Mouse (Mus musculus) forebrain, embryonic 10.5 days (tissue): ENCODE data around the gene Prkab1. TPM values are rescaled to one million over a fixed set of nuclear protein-coding genes. Genes with fewer than 3 reads are reported as not detected.
A peak's percentile ranks its signal among the peaks of the same experiment; 100 is the strongest.

ENCODE experiments used
- DNase-seq: peaks from one replicate; pipeline ENCODE4 v3.0.0-alpha.2; 2017; ENCODE audit warnings: low spot score; ENCODE audit errors: extremely low spot score
- H3K27ac ChIP-seq: fragments of 300-500 bp; sonication (generic); 2 replicates; pipeline ENCODE4 v1.5.1; 2016; ENCODE audit warnings: mild to moderate bottlenecking
- H3K27me3 ChIP-seq: fragments of 300-500 bp; sonication (generic); 2 replicates; pipeline ENCODE4 v1.6.1; 2016; ENCODE audit warnings: mild to moderate bottlenecking; ENCODE audit not compliant: poor library complexity, severe bottlenecking
- H3K36me3 ChIP-seq: fragments of 300-500 bp; sonication (generic); replicated peaks from 2 replicates; pipeline ENCODE4 v1.6.1; 2016; ENCODE audit warnings: mild to moderate bottlenecking, moderate library complexity
- H3K4me1 ChIP-seq: fragments of 300-500 bp; sonication (generic); 2 replicates; pipeline ENCODE4 v1.6.1; 2016
- H3K4me3 ChIP-seq: fragments of 300-500 bp; sonication (generic); 2 replicates; pipeline ENCODE4 v1.5.1; 2016; ENCODE audit warnings: mild to moderate bottlenecking, moderate library complexity
- H3K9me3 ChIP-seq: fragments of 300-500 bp; sonication (generic); 2 replicates; pipeline ENCODE4 v1.6.1; 2016; ENCODE audit warnings: mild to moderate bottlenecking, moderate library complexity
- WGBS: fragments of 180-500 bp; shearing (Covaris S2); methylation state at CpG from one replicate; pipeline ENCODE4 v1.1.7; 2016; 5-methylcytosine and 5-hydroxymethylcytosine counted together
- polyA plus RNA-seq: library from polyadenylated mRNA; unstranded; fragments of >200 nt; fragmentation: Nextera tagmentation; extraction: Ambion mirVana; gene quantifications from 2 replicates; pipeline ENCODE4 v1.2.1, GENCODE M21; 2016

The Prkab1 gene
- polyA plus RNA-seq, 1 experiment from 2014 or later: 77.5 TPM

DNA sequence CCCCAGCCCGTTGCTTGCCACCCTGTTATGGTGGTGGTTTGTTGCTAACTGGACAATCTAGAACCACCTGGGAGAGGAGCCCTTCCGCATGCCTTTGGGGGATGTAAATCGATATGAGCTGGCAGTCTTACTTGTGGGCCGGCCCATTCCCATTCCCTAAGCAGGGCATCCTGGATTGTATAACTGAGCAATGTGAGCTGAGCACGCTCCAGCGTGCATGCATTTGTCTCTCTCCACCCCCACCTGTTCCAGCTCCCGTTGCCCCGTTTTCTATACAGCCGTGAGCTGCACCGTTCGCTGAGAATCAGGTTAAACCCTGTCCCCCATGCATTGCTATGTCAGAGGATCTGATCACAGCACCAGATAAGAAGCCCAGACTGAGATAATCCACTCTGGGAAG lies 32.6 kb downstream of the Prkab1 start:
- Histone ChIP-seq H3K4me3 (no peak overlapping the region), H3K27ac (no peak overlapping the region), H3K9me3 (peaks cover 12% of the 10 kb centered on the region), H3K27me3 (no peaks in the 10 kb centered on the region), H3K36me3 (peaks cover 97% of the 10 kb centered on the region), H3K4me1 (no peaks in the 10 kb centered on the region)
- no peak for DNase-seq
- 93% methylated on average over 11 of the region's 11 CpGs for WGBS

DNA sequence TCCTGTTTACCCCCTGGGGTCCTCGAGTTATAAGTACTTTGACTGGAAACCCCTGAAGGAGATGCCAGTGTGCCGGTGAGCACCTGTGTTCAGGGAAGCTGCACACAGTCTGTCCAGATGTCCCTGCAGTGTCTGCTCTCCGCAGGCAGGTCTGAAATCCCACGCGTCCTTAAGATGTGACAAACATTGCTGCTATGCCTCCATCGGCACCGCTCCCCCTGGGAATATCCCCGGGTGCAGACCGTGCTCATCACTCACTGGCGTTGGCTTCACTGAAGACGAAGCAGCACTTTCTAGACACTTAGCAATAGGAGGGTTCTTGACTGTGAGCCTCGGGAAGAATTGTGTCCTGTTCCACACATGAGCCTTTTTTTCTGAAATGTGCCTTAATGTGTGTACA lies 37.0 kb downstream of the Prkab1 start:
- DNase-seq: no peak
- no peak overlapping the region for H3K4me3 ChIP-seq
- WGBS: 93% methylated on average over 12 of the region's 12 CpGs
- H3K9me3 ChIP-seq: peaks cover 12% of the 10 kb centered on the region
- H3K4me1 ChIP-seq: no peaks in the 10 kb centered on the region
- peaks cover 100% of the 10 kb centered on the region for H3K36me3 ChIP-seq
- no peak overlapping the region for H3K27ac ChIP-seq
- no peaks in the 10 kb centered on the region for H3K27me3 ChIP-seq

DNA sequence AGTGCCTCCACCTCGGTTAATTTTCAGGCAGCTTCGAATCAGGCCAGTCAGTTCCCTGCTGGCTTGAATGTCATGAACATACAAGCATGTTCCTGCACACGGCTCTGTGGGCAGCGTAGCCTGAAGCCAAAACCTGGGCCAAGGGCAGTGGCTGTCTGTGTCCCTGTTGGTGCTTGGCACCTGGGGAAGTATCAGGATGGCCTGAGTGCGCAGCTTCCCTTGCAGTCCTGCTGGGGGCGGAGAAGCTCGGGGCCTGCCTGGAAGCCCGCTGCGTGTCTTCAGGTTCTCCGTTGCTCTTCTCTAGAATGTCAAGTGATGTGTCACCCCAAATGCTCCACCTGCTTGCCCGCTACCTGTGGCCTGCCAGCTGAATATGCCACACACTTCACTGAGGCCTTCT lies 39.2 kb downstream of the Prkab1 start:
- peaks cover 98% of the 10 kb centered on the region for H3K36me3 ChIP-seq
- H3K4me1 ChIP-seq: no peaks in the 10 kb centered on the region
- no peak overlapping the region for H3K4me3 ChIP-seq
- WGBS: 95% methylated on average over 11 of the region's 11 CpGs
- no peak for DNase-seq
- H3K27me3 ChIP-seq: no peaks in the 10 kb centered on the region
- H3K27ac ChIP-seq: no peak overlapping the region
- no peaks in the 10 kb centered on the region; the same call in 1 of the 2 replicates for H3K9me3 ChIP-seq

DNA sequence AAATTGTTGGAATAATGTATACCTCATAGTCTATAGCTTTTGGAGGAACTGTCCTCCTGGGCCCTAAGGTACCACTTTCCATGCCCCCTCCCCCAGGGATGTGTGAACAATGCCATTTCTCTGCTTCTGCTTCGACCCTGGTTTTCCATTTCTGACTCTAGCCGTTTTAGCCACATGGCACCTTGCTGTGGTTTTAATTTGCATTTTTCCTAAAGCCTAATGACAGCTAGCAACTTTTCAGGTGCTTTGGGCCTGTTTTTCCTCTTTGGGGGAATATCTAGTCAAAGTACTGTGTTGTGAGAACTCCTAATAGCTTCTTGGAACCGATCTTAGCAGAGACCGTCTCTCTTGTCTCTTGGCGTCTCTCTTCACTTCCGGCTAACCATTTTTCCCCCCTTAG lies 39.9 kb downstream of the Prkab1 start:
- no peak overlapping the region for H3K4me3 ChIP-seq
- no peaks in the 10 kb centered on the region for H3K27me3 ChIP-seq
- no peak overlapping the region for H3K27ac ChIP-seq
- no peaks in the 10 kb centered on the region for H3K4me1 ChIP-seq
- WGBS: 92% methylated on average over 6 of the region's 6 CpGs
- no peak for DNase-seq
- H3K9me3 ChIP-seq: no peaks in the 10 kb centered on the region
- H3K36me3 ChIP-seq: peaks cover 98% of the 10 kb centered on the region

DNA sequence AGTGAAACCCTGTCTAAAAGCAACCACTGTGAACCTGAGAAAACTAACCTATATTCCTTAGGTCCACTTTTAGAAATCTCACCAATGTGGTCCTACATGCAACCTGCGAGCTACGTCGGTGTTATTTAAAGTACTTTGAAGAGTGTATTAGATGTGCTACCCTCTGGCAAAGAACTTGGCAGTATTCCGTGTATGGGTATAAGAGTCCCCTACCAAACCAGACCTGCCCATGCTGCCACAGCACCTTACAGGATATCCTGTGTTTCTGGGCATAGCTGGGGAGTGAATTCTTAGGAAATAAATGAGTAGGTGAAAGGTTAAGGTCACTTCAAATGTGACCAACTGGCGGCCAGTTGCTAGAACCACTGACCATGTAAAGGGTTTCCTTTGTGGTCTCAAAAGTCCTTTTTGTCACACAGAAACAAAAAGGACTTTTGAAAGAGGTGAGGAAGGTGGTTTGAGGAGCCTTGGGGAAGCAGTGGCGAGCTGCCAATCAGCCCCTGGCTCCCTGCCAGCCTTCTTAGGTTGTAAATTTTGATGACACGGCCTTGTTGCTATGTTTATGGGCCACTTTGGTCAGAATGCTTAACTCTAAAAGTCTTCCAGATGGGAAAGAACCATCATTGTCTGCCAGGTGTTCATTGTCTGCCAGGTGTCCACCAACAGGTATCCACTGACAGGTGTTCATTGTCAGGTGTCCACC lies 41.5 kb downstream of the Prkab1 start:
- H3K27ac ChIP-seq: no peak overlapping the region
- H3K27me3 ChIP-seq: no peaks in the 10 kb centered on the region
- peaks cover 6% of the 10 kb centered on the region for H3K4me1 ChIP-seq
- no peak overlapping the region for H3K4me3 ChIP-seq
- no peak for DNase-seq
- H3K9me3 ChIP-seq: no peaks in the 10 kb centered on the region
- H3K36me3 ChIP-seq: peaks cover 97% of the 10 kb centered on the region
- WGBS: 92% methylated on average over 7 of the region's 7 CpGs

DNA sequence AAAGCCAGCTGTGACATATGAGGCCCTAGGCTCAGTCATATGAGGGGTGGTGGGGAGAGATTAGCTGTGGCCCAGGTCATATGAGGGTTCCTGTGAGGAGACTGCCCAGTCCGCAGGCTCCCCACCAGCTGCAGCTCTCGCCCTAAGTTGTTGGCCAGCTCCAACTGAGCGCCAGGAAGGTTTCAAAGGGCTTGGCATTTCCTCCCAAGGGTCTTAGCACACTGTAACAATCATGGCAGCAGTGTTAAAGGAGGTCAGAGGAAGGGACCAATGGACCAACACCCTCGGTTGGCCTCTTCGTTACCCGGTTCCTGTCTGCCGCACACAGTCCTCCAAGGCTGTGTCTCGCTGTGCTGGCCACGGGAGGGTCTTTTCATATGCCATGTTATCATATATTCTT lies 43.8 kb downstream of the Prkab1 start:
- WGBS: 93% methylated on average over 9 of the region's 9 CpGs
- no peak overlapping the region for H3K27ac ChIP-seq
- no peak overlapping the region for H3K4me3 ChIP-seq
- DNase-seq: no peak
- peaks cover 95% of the 10 kb centered on the region for H3K36me3 ChIP-seq
- no peaks in the 10 kb centered on the region for H3K27me3 ChIP-seq
- H3K4me1 ChIP-seq: peaks cover 8% of the 10 kb centered on the region
- no peaks in the 10 kb centered on the region for H3K9me3 ChIP-seq

DNA sequence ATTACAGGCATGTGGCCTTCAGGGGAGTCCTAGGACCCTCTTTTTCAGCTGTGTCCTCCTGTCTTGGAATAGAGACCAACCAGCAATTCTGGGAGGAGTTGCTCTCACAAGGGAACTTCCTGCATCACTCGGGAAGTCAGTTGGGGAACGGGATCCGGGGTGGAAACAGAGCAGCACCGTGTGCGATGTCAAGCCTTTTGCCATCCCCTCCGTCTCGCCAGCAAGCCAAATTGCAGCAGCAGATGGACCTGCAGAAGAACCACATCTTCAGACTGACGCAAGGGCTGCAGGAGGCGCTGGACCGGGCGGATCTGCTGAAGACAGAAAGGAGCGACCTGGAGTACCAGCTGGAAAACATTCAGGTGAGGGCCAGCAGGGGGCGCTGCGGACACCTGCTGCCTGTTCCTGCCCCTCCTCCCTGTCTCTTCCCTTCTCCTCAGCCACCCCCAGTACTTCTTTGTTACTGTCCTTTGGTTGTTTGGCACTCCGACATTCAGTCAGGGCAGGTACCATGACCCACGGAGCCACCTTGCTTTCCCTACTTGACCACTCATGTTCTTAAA lies 45.1 kb downstream of the Prkab1 start:
- Histone ChIP-seq H3K36me3 (peaks cover 95% of the 10 kb centered on the region), H3K4me3 (no peak overlapping the region), H3K9me3 (no peaks in the 10 kb centered on the region), H3K4me1 (peaks cover 8% of the 10 kb centered on the region), H3K27ac (no peak overlapping the region), H3K27me3 (no peaks in the 10 kb centered on the region)
- WGBS: 57% methylated on average over 16 of the region's 16 CpGs
- peak; percentile 29 for DNase-seq

DNA sequence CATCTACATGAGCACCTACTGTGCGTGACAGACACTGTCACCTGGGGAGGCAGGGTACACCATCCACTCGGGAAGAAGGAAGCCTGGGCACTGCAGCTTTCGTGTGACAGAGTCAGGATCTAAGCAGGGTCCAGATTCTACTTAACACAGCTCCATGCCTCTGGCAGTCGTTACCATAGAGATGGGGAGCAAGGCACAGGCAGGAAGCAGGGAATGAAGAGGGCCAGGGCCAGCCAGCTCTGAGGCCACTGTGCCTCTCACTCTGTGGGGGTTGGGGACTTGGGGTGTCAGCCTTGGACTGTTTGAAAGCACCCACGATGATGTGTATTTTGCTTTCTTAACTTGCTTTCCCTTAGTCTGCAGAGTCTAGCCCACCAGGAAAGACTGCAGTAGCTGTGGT lies 46.1 kb downstream of the Prkab1 start:
- H3K36me3 ChIP-seq: peaks cover 94% of the 10 kb centered on the region
- no peak for DNase-seq
- no peaks in the 10 kb centered on the region for H3K27me3 ChIP-seq
- no peak overlapping the region for H3K4me3 ChIP-seq
- H3K4me1 ChIP-seq: peaks cover 8% of the 10 kb centered on the region
- 72% methylated on average over 5 of the region's 5 CpGs for WGBS
- no peaks in the 10 kb centered on the region for H3K9me3 ChIP-seq
- peak overlapping the region; percentile 63 for H3K27ac ChIP-seq

DNA sequence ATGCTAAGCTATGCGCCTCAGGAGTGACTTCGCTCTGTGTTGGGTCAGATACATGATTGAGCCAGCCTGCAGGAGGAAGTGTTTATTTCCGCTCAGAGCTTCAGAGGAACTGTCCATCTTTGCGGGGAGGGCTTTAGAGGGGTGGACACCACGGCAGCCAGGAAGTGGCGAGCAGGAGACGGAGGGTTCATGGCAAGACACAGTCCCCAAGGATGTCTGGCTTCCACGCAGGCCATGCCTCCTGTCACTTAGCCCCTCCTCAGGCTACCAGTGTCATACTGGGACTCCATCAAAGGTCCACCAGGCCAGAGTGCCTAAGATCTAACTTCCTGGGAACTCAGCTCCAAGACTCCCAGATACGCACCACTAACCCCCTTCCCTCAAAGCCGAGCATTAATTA lies 46.6 kb downstream of the Prkab1 start:
- Histone ChIP-seq H3K9me3 (no peaks in the 10 kb centered on the region), H3K27ac (peak overlapping the region; percentile 63), H3K4me1 (peaks cover 8% of the 10 kb centered on the region), H3K4me3 (no peak overlapping the region), H3K27me3 (no peaks in the 10 kb centered on the region), H3K36me3 (peaks cover 94% of the 10 kb centered on the region)
- 81% methylated on average over 10 of the region's 10 CpGs for WGBS
- DNase-seq: no peak

DNA sequence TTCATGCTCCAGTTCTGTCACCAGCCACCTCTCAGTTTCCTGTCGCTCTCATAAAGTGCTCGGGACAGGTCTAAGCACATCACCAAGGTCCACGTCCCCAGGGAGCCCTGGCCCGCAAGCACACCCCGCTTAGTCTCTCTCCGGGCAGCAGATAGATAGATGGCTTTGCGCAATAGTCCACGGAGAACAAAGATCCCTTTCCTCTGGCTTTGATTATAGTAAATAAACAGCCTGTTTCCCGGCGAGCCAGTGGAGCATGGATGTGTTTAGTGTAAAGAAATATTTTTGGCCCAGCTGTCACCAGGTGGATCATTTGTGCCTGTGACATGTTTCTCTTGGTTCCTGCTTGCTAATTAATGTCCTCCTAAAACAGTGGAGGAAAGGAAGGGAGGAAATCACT lies 47.0 kb downstream of the Prkab1 start:
- peaks cover 91% of the 10 kb centered on the region for H3K36me3 ChIP-seq
- 80% methylated on average over 10 of the region's 10 CpGs for WGBS

DNA sequence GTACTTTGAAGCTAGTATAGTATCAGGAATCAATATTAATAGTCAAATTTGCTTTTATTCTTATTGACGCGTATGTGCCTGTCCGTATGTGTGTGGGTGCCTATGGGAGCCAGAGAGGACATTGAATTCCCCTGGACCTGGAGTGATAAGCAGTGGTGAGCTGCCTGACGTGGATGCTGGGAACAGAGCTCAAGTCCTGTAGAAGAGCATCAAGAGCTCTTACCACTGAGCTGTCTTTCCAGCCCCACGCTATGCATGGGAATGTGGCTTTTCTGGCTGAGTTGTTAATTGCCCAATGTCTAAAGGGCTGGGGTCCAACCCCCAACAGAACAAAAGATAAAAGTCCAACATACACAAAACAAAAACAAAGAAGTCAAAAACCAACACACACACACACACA lies 47.9 kb downstream of the Prkab1 start:
- WGBS: 91% methylated on average over 5 of the region's 5 CpGs
- no peak for DNase-seq
- Histone ChIP-seq H3K4me1 (peaks cover 8% of the 10 kb centered on the region), H3K36me3 (peaks cover 91% of the 10 kb centered on the region), H3K27me3 (no peaks in the 10 kb centered on the region), H3K9me3 (no peaks in the 10 kb centered on the region), H3K4me3 (no peak overlapping the region), H3K27ac (no peak overlapping the region)

More for the DNA sequence above, 47.0 kb downstream of the Prkab1 start:
- no peaks in the 10 kb centered on the region for H3K9me3 ChIP-seq
- peaks cover 8% of the 10 kb centered on the region for H3K4me1 ChIP-seq
- no peak overlapping the region for H3K4me3 ChIP-seq
- H3K27ac ChIP-seq: no peak overlapping the region
- no peaks in the 10 kb centered on the region for H3K27me3 ChIP-seq
- no peak for DNase-seq

DNA sequence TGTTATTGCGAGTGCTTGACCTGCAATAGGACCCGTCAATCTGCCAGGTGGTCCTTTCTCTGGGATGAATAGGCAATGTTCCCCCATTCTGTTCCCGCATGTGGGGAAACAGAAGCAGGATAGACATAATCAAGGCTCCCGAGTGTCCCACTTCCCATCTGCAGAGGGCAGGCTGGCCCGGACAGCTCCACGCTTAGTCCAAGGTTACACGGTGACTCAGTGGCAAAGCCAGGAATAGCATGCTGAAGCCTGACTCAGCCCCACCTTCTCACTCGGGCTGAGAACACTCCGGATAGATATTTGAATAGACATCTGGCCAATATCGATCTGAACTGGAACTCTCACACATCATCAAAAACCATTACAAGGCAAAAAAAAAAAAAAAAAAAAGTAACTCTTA lies 48.6 kb downstream of the Prkab1 start:
- no peaks in the 10 kb centered on the region for H3K9me3 ChIP-seq
- no peak overlapping the region for H3K4me3 ChIP-seq
- H3K4me1 ChIP-seq: peaks cover 8% of the 10 kb centered on the region
- H3K27me3 ChIP-seq: no peaks in the 10 kb centered on the region
- H3K27ac ChIP-seq: no peak overlapping the region
- H3K36me3 ChIP-seq: peaks cover 93% of the 10 kb centered on the region
- no peak for DNase-seq
- WGBS: 90% methylated on average over 10 of the region's 10 CpGs

DNA sequence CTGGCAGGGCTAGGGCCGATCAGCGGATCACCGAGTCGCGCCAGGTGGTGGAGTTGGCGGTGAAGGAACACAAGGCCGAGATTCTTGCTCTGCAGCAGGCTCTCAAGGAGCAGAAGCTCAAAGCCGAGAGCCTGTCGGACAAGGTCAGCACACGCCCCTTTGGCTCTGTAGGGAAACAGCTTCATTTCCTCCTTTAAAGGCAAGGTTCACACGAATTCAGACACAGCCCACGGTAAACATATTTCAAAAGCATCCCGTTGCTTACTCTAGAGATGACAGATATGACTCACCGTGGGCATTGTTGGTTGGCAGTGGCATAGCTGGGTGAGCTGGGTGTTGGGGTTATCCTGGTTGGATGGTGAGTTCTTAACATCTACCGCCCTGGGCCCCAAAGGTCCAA lies 53.1 kb downstream of the Prkab1 start:
- Histone ChIP-seq H3K27ac (no peak overlapping the region), H3K4me1 (no peaks in the 10 kb centered on the region), H3K27me3 (no peaks in the 10 kb centered on the region), H3K9me3 (no peaks in the 10 kb centered on the region), H3K36me3 (peaks cover 86% of the 10 kb centered on the region), H3K4me3 (no peak overlapping the region)
- 94% methylated on average over 15 of the region's 15 CpGs for WGBS
- DNase-seq: no peak
